Mouse (Mus musculus) liver, postnatal 0 days (tissue): ENCODE results near the gene 2410131K14Rik. TPM values are rescaled to one million over a fixed set of nuclear protein-coding genes. Genes with fewer than 3 reads are reported as not detected.

Source experiments
- ATAC-seq: fragments of 200-750 bp; cut with Nextera tagmentation; 2 replicates; pipeline ENCODE4 v1.8.0; 2017; ENCODE audit warnings: mild to moderate bottlenecking, moderate library complexity
- DNase-seq: peaks from one replicate; pipeline ENCODE4 v3.0.0-alpha.2; 2016
- H3K27ac ChIP-seq: fragments of 300-500 bp; sonication (generic); 2 replicates; pipeline ENCODE4 v1.5.1; 2014; ENCODE audit warnings: antibody characterized with exemption, moderate library complexity, mild to moderate bottlenecking, low read depth
- H3K27me3 ChIP-seq: fragments of 300-500 bp; sonication (generic); 2 replicates; pipeline ENCODE4 v1.6.1; 2014; ENCODE audit warnings: low read length, control low read depth, mixed read lengths; ENCODE audit not compliant: insufficient read depth
- H3K36me3 ChIP-seq: fragments of 300-500 bp; sonication (generic); replicated peaks from 2 replicates; pipeline ENCODE4 v1.6.1; 2014; ENCODE audit warnings: mild to moderate bottlenecking, control low read depth, low read length, moderate library complexity, mixed read lengths; ENCODE audit not compliant: insufficient read depth
- H3K4me1 ChIP-seq: fragments of 300-500 bp; sonication (generic); 2 replicates; pipeline ENCODE4 v1.6.1; 2014; ENCODE audit warnings: antibody characterized with exemption, mild to moderate bottlenecking, control low read depth; ENCODE audit not compliant: insufficient read depth
- H3K4me2 ChIP-seq: fragments of 300-500 bp; sonication (generic); 2 replicates; pipeline ENCODE4 v1.6.1; 2014; ENCODE audit warnings: low read depth, mild to moderate bottlenecking, low read length, moderate library complexity, mixed read lengths
- H3K4me3 ChIP-seq: fragments of 300-500 bp; sonication (generic); 2 replicates; pipeline ENCODE4 v1.5.1; 2014; ENCODE audit warnings: low read depth, low read length
- H3K9ac ChIP-seq: fragments of 300-500 bp; sonication (generic); replicated peaks from 2 replicates; pipeline ENCODE4 v1.6.1; 2014; ENCODE audit warnings: mild to moderate bottlenecking, moderate library complexity
- H3K9me3 ChIP-seq: fragments of 300-500 bp; sonication (generic); 2 replicates; pipeline ENCODE4 v1.6.1; 2016; ENCODE audit warnings: mild to moderate bottlenecking, control low read depth, low read length, mixed read lengths
- CTCF ChIP-seq: sonication (generic); IDR thresholded peaks from 2 replicates; pipeline ENCODE4 v1.5.1; 2016; ENCODE audit warnings: antibody characterized with exemption, low read depth
- EP300 ChIP-seq: IDR thresholded peaks from 2 replicates; pipeline ENCODE4 v1.6.1; 2016; ENCODE audit warnings: antibody characterized with exemption, low read depth, mild to moderate bottlenecking
- WGBS: fragments of 180-500 bp; shearing (Covaris S2); extraction: QIAGEN DNeasy Blood & Tissue Kit; methylation state at CpG from one replicate; pipeline ENCODE4 v1.1.7; 2014; ENCODE audit not compliant: insufficient replicate concordance; 5-methylcytosine and 5-hydroxymethylcytosine counted together
- polyA plus RNA-seq: library from polyadenylated mRNA; unstranded; fragments of >200 nt; fragmentation: Nextera tagmentation; extraction: Ambion mirVana; gene quantifications from 2 replicates; pipeline ENCODE4 v1.2.1, GENCODE M21; 2015

2410131K14Rik gene
- polyA plus RNA-seq, 1 experiment from 2014 or later: 1.3 TPM

DNA sequence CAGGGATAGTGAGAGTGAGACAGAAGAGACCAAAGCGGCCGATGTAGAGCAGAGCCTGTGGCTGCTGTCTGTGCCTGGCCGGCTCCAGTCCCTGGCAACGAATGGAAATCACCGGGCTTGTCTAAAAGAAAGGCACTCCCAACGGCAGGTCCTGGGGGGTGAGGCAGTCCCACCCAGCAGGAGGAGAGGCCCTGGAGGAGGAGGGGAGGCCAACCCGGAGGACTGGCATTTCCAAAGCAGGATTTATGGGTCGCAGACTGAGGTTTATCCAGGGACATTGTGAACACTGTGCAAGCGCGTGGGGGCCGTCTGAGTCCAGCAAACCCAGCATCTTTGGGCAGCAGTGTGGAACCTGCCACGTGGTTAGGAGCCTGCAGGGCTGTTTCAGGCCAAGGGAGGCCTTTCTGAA is 52.3 kb downstream of the 2410131K14Rik start:
- H3K27me3 ChIP-seq: no peaks in the 10 kb centered on the region
- H3K9ac ChIP-seq: no peak overlapping the region
- DNase-seq: no peak
- H3K9me3 ChIP-seq: no peaks in the 10 kb centered on the region
- WGBS: 56% methylated on average over 12 of the region's 12 CpGs
- H3K4me3 ChIP-seq: no peak overlapping the region
- no peak for TF ChIP-seq EP300
- no peak for TF ChIP-seq CTCF
- no peak overlapping the region for H3K27ac ChIP-seq
- no peaks in the 10 kb centered on the region for H3K36me3 ChIP-seq
- no peak overlapping the region for H3K4me2 ChIP-seq
- H3K4me1 ChIP-seq: peaks cover 9% of the 10 kb centered on the region
- ATAC-seq: no peak

DNA sequence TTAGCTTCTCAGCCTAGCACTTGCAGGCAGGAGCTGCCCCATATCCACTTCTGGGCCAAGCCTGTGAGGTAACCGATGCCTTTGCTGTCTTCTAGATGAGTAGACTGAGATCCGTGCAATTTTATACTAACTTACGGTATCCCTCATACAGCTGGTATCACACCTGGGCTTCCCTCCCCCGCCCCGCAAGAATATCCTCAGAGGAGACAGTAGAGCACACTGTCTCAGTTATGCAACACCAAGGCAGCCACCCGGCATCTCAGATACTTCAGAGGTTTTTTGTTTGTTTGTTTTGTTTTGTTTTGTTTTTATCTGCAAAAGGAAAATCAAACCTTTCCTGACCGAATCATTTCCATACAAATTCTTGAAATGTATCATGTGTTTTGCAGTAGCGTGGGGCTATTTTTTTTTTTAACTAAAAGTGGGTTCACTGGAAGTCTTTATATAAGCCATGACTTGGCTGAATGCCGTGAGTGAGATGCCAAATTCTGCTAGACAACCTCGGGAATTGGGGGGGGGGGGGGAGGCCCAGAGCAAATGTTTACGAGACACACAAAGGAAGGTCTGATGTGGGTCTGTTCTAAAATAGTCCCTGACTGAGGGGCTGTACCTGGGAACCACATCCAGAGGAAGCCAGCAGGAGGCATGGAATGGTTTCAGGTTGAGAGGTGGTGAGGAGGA is 54.8 kb downstream of the 2410131K14Rik start:
- Histone ChIP-seq H3K9me3 (no peaks in the 10 kb centered on the region), H3K27ac (no peak overlapping the region), H3K9ac (no peak overlapping the region), H3K4me1 (peaks cover 9% of the 10 kb centered on the region; the same call in 1 of the 2 replicates), H3K4me3 (no peak overlapping the region), H3K36me3 (no peaks in the 10 kb centered on the region), H3K27me3 (no peaks in the 10 kb centered on the region), H3K4me2 (no peak overlapping the region)
- ATAC-seq (no peak), DNase-seq (no peak)
- 73% methylated on average over 11 of the region's 11 CpGs for WGBS
- TF ChIP-seq EP300: no peak
- TF ChIP-seq CTCF: no peak

DNA sequence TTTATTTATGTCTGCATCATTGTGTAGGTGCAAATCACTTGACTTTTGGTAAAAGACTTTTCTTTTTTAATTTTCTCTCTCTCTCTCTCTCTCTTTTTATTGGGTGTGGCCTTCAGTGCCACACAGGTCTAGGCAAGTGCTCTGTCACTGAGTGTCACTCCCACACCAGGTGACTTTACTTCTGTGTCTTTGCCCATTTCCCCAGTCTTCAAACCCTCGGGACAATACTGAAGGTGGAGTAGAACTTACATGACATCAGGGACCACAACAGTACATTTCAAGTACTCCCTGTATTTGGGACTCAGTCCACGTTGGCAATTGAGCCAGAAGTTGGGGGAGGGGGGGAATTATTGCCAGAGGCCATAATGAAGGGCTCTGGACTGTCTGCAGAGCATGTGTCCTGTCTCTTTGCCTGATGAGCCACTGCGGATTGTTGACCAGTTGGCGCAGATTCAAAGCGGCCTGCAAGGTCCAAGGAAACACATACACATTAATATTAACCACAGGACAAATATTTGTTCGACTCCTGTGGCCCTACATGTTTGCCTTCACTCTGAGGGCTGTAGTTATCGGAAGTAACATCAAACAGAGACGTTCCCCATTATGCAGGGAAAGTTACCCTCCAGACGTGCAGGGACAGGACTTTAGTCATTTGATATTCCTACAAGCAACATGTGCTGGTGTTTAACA is 57.6 kb downstream of the 2410131K14Rik start:
- Histone ChIP-seq H3K4me3 (no peak overlapping the region), H3K27ac (peak overlapping the region; percentile 51), H3K9me3 (no peaks in the 10 kb centered on the region), H3K4me1 (peaks cover 9% of the 10 kb centered on the region; the same call in 1 of the 2 replicates), H3K4me2 (no peak overlapping the region), H3K9ac (no peak overlapping the region), H3K27me3 (no peaks in the 10 kb centered on the region), H3K36me3 (no peaks in the 10 kb centered on the region)
- TF ChIP-seq CTCF: no peak
- 0 out of 2 replicates have a peak, but pooled peaks have one; percentile 39 for TF ChIP-seq EP300
- ATAC-seq (peak; percentile 98), DNase-seq (peak; percentile 81)
- 48% methylated on average over 9 of the region's 9 CpGs for WGBS

DNA sequence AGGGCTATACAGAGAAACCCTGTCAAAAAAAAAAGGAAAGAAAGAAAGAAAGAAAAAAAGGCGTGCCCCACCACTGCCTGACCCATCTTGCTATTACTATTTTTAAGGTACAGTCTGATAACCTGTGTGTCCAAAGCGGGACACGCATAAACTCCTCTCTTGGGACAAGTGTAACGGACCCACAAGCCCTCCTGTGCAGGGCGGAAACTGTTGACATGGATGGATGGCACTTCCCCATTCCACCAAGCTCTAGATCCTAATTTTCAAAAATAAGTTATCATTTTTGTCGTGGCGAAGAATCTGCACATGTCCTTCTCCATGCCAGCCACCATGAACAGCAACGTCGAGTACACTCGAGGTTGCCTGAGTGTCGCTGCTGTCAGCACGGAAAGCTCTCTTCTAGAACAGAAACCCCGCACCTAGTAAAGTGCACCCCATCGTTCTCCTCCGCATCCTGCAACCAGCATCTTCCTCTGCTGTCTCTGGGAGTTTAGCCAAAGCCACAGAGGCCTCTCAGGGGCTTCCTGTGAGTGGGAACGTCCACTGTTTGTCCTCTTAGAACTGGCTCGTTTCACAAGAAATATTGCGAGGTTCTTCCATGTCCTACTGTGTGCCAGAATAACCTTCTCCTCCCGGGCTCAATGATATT is 60.1 kb downstream of the 2410131K14Rik start:
- H3K4me2 ChIP-seq: peak overlapping the region; percentile 18; the same call in 1 of the 2 replicates
- no peak overlapping the region for H3K9ac ChIP-seq
- WGBS: 31% methylated on average over 19 of the region's 19 CpGs
- no peak for ATAC-seq
- H3K27ac ChIP-seq: no peak overlapping the region
- no peaks in the 10 kb centered on the region for H3K9me3 ChIP-seq
- DNase-seq: no peak
- no peak for TF ChIP-seq CTCF
- no peak for TF ChIP-seq EP300
- no peaks in the 10 kb centered on the region for H3K36me3 ChIP-seq
- no peak overlapping the region for H3K4me3 ChIP-seq
- H3K27me3 ChIP-seq: no peaks in the 10 kb centered on the region
- H3K4me1 ChIP-seq: 0 out of 2 replicates have a peak, but pooled peaks cover 9% of the 10 kb centered on the region

DNA sequence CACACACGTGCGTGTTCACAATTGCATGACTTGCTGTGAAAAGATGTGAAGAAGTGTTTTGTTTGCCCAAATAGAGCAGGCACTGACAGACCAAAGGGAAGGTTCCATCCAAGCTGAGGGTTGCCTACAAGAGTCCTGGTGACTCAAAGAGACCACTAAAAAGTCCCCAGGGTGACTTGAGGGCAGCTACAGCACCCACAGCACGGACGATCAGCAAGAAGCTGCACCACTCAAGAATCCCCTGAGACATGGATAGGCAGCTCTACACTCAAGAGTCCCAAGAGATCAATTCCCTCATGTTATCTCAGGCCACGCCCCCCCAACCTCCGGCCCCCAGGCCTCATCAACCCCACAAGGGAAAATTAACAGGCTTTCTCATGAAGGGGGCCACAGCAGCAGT is 65.4 kb downstream of the 2410131K14Rik start:
- H3K9me3 ChIP-seq: no peaks in the 10 kb centered on the region
- TF ChIP-seq EP300 (no peak), CTCF (no peak)
- H3K27me3 ChIP-seq: no peaks in the 10 kb centered on the region
- no peaks in the 10 kb centered on the region for H3K4me1 ChIP-seq
- no peak overlapping the region for H3K9ac ChIP-seq
- DNase-seq: no peak
- no peak overlapping the region for H3K4me3 ChIP-seq
- no peak overlapping the region for H3K4me2 ChIP-seq
- no peak overlapping the region for H3K27ac ChIP-seq
- WGBS: 65% methylated on average over 5 of the region's 6 CpGs
- no peak for ATAC-seq
- H3K36me3 ChIP-seq: no peaks in the 10 kb centered on the region

DNA sequence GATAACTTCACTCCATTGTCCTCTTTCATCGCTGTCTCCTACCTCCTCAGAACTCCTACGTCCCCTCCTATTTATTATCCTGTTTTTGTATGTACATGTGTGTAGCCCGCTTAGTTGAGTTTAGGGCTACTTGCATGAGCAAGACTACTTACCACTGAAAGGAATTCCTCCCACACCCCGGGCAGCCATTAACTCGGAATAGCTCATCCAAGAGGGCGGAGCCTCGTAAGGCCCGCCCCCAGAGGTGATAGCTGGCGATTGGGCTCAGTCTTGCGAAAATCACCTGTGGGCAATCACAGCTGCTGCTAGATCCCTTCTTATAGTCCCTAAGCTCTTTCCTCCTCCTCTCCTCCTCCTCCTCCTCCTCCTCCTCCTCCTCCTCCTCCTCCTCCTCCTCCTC is 66.2 kb downstream of the 2410131K14Rik start:
- no peak for DNase-seq
- no peak overlapping the region for H3K4me2 ChIP-seq
- no peaks in the 10 kb centered on the region for H3K4me1 ChIP-seq
- ATAC-seq: no peak
- no peak overlapping the region for H3K27ac ChIP-seq
- H3K9ac ChIP-seq: no peak overlapping the region
- 59% methylated on average over 10 of the region's 10 CpGs for WGBS
- no peaks in the 10 kb centered on the region for H3K27me3 ChIP-seq
- H3K4me3 ChIP-seq: no peak overlapping the region
- H3K36me3 ChIP-seq: no peaks in the 10 kb centered on the region
- no peaks in the 10 kb centered on the region for H3K9me3 ChIP-seq
- TF ChIP-seq CTCF: no peak
- no peak for TF ChIP-seq EP300
